ENCODE assay signal across 17 mouse cellular contexts in genomic region chr2:148312255-148312654, GRCm38 (mm10).
"Had no signal": no experiment of that assay in that cellular context is flagged by ENCODE, and none has a peak within 500 bp of the region (broad histone marks: within the 10 kb centered on the region; RNA-seq: fewer than 3 reads in every experiment).

No protein-coding gene starts in this region.

- H3K4me3 ChIP-seq: midbrain, embryonic 10.5 days; midbrain, embryonic 12.5 days; neural tube, embryonic 12.5 days had no signal

- H3K27ac ChIP-seq: liver, embryonic 14.5 days; midbrain, embryonic 10.5 days; midbrain, embryonic 12.5 days; neural tube, embryonic 12.5 days had no signal

- DNase-seq: lung, adult 18-20 months; lung, embryonic 14.5 days; lung, postnatal 10 days; lung, postnatal 4 days; midbrain, embryonic 14.5 days; retina, postnatal 1 day; right cerebral cortex, adult 18-20 months; right cerebral cortex, postnatal 25 days; right cerebral cortex, postnatal 4 days; spleen, adult 18-20 months; thymus, adult 18-20 months; thymus, postnatal 14 days; thymus, postnatal 36 days had no signal
